Mouse (Mus musculus): Measurements from ENCODE around the gene Tmem116. TPM values are rescaled to one million over a fixed set of nuclear protein-coding genes. Genes with fewer than 3 reads are reported as not detected.
A peak's percentile ranks its signal among the peaks of the same experiment; 100 is the strongest.
"Not testable (repeated sequence)": the region's sequence is repeated elsewhere in the genome, so short reads cannot be mapped to it uniquely, and the experiment has no call there.

Tmem116 gene
- polyA plus RNA-seq, 2 experiments, result 0.46 to 0.57 TPM

DNA sequence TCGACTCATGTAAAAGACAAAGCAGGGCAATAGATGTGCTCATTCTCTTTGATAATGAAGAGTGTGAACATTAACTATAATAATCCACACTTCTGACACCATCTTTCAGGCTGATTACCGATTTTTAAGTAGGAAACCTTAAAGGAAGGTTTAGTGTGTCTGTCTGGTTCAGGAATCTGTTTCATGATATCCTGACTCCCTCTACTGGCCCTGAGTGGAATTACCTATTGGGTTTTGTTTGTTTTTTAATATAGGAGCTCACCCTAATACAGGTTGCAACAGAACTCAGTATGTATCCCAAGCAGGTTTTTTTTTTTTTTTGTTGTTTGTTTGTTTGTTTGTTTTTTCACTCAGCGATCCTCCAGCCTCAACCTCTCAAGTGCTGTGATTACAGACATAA lies 26.0 kb downstream of the Tmem116 start:
- no peak overlapping the region for H3K9ac ChIP-seq (replicated peaks)
- ATAC-seq (ENCODE audit: insufficient read depth) (no peak), DNase-seq (ENCODE audit: low read depth in 3 of 3, low spot score in 3 of 3) (peak; percentile 53 to 70 (median 64))
- no peaks in the 10 kb centered on the region for H3K27me3 ChIP-seq (ENCODE audit: control insufficient read depth, insufficient read depth, low read length)
- no peak overlapping the region for H3K27ac ChIP-seq
- no peaks in the 10 kb centered on the region for H3K36me3 ChIP-seq (replicated peaks; ENCODE audit: control insufficient read depth, insufficient read depth, low read depth)
- no peaks in the 10 kb centered on the region; the same call in 1 of the 2 replicates for H3K9me3 ChIP-seq (ENCODE audit: control insufficient read depth, low read length)
- H3K4me1 ChIP-seq (replicated peaks; ENCODE audit: control insufficient read depth in 2 of 2, insufficient read depth in 2 of 2, low read length in 1 of 2), result peaks cover 12 to 24% of the 10 kb centered on the region in 2 experiments
- 35% methylated on average over 3 of the region's 3 CpGs for WGBS (ENCODE audit: insufficient replicate concordance)
- H3K4me2 ChIP-seq (ENCODE audit: low read depth), result no peak overlapping the region
- no peak overlapping the region for H3K4me3 ChIP-seq (ENCODE audit: insufficient read depth in 1 of 2, low read depth in 2 of 2, low read length in 2 of 2)
- TF ChIP-seq EP300 (IDR thresholded peaks at IDR 0.05; ENCODE audit: low read depth), result no peak
- peak; percentile 75 for TF ChIP-seq CTCF (IDR thresholded peaks at IDR 0.05; ENCODE audit: low read depth)

DNA sequence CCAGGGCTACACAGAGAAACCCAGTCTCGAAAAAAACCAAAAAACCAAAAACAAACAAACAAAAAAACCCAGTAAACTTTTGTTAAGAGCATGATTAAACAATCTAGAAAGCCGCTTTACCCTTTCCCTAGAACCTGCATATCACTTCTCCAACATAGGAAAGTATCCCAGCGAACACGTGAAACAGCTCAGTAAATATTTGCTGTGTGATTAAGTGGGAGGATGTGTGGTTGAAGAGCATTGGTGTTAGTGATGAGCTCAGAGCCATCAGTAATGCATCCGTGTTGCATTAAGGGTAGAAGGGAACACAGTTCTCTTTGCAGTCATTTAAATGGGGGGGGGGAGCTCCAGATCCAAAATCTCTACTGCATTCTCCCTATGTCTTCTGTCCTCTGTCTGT lies 33.1 kb downstream of the Tmem116 start:
- no peaks in the 10 kb centered on the region for H3K27me3 ChIP-seq (ENCODE audit: control insufficient read depth, insufficient read depth, low read length)
- H3K4me2 ChIP-seq (ENCODE audit: low read depth), result no peak overlapping the region
- no peaks in the 10 kb centered on the region for H3K4me1 ChIP-seq (replicated peaks; ENCODE audit: control insufficient read depth in 2 of 2, insufficient read depth in 2 of 2, low read length in 1 of 2)
- H3K9ac ChIP-seq (replicated peaks), result no peak overlapping the region
- DNase-seq (ENCODE audit: low read depth in 3 of 3, low spot score in 3 of 3), result no peak
- H3K9me3 ChIP-seq (ENCODE audit: control insufficient read depth, low read length), result no peaks in the 10 kb centered on the region
- H3K4me3 ChIP-seq (ENCODE audit: insufficient read depth in 1 of 2, low read depth in 2 of 2, low read length in 2 of 2), result no peak overlapping the region
- no peak for TF ChIP-seq CTCF (IDR thresholded peaks at IDR 0.05; ENCODE audit: low read depth)
- no peak for TF ChIP-seq EP300 (IDR thresholded peaks at IDR 0.05; ENCODE audit: low read depth)
- no peaks in the 10 kb centered on the region for H3K36me3 ChIP-seq (replicated peaks; ENCODE audit: control insufficient read depth, insufficient read depth, low read depth)
- ATAC-seq (ENCODE audit: insufficient read depth), result no peak
- 61% methylated on average over 5 of the region's 5 CpGs for WGBS (ENCODE audit: insufficient replicate concordance)
- no peak overlapping the region for H3K27ac ChIP-seq

DNA sequence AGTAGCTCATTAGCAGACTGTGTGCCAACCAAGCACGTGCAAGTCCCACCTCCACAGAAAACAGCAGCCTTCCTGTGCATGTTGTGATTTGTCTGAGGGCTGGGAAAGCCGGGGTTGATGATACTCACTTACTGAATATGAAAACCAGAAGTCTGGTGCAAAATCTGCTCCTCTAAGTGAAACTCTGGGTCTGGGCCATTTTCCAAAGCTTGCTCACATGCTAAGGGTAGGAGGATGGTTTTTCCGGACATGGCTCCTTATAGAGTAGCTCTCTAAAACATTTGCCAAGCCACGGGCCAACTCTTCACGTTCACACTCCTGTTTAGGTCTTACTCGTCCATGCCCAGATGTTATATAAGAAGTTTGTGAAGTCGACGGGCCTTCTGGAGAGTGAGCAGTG lies 41.6 kb downstream of the Tmem116 start:
- ATAC-seq (ENCODE audit: insufficient read depth) (no peak), DNase-seq (ENCODE audit: low read depth in 3 of 3, low spot score in 3 of 3) (no peak)
- Histone ChIP-seq H3K27ac (no peak overlapping the region), H3K9ac (replicated peaks) (no peak overlapping the region), H3K4me1 (replicated peaks; ENCODE audit: control insufficient read depth in 2 of 2, insufficient read depth in 2 of 2, low read length in 1 of 2) (no peaks in the 10 kb centered on the region), H3K27me3 (ENCODE audit: control insufficient read depth, insufficient read depth, low read length) (no peaks in the 10 kb centered on the region), H3K4me2 (ENCODE audit: low read depth) (no peak overlapping the region), H3K4me3 (ENCODE audit: insufficient read depth in 1 of 2, low read depth in 2 of 2, low read length in 2 of 2) (no peak overlapping the region), H3K9me3 (ENCODE audit: control insufficient read depth, low read length) (no peaks in the 10 kb centered on the region), H3K36me3 (replicated peaks; ENCODE audit: control insufficient read depth, insufficient read depth, low read depth) (no peaks in the 10 kb centered on the region)
- WGBS (ENCODE audit: insufficient replicate concordance), result 54% methylated on average over 8 of the region's 8 CpGs
- TF ChIP-seq EP300 (IDR thresholded peaks at IDR 0.05; ENCODE audit: low read depth), result no peak

DNA sequence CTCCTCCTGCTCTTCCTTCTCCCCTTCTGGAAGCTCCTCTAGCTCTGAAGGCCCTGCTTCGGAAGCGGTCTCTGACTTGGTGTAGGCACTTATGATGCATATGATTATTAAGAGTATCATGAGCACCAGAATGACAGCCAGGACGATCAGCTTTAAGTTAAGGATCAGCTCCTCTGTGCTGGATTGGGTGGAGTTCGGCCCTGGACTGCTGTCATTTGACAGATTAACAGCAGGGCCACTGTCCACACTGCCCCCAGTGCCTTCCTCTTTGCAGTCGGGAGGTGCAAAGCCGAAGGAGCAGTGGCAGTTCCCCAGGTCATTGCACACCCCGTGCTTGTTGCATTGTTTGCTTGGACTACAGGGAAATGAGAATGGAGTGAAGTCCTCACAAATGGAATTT lies 49.0 kb downstream of the Tmem116 start:
- Histone ChIP-seq H3K9ac (replicated peaks) (no peak overlapping the region), H3K27me3 (ENCODE audit: control insufficient read depth, insufficient read depth, low read length) (no peaks in the 10 kb centered on the region), H3K4me2 (ENCODE audit: low read depth) (peak overlapping the region; percentile 47; the same call in 1 of the 2 replicates), H3K4me1 (replicated peaks; ENCODE audit: control insufficient read depth in 2 of 2, insufficient read depth in 2 of 2, low read length in 1 of 2) (peaks cover 0 to 9% of the 10 kb centered on the region in 2 experiments; a peak in 2 of 4 replicates), H3K4me3 (ENCODE audit: insufficient read depth in 1 of 2, low read depth in 2 of 2, low read length in 2 of 2) (no peak overlapping the region), H3K36me3 (replicated peaks; ENCODE audit: control insufficient read depth, insufficient read depth, low read depth) (no peaks in the 10 kb centered on the region), H3K27ac (no peak overlapping the region), H3K9me3 (ENCODE audit: control insufficient read depth, low read length) (no peaks in the 10 kb centered on the region)
- TF ChIP-seq EP300 (IDR thresholded peaks at IDR 0.05; ENCODE audit: low read depth) (no peak), CTCF (IDR thresholded peaks at IDR 0.05; ENCODE audit: low read depth) (no peak)
- ATAC-seq (ENCODE audit: insufficient read depth) (no peak), DNase-seq (ENCODE audit: low read depth in 3 of 3, low spot score in 3 of 3) (no peak)
- WGBS (ENCODE audit: insufficient replicate concordance), result 23% methylated on average over 7 of the region's 7 CpGs

DNA sequence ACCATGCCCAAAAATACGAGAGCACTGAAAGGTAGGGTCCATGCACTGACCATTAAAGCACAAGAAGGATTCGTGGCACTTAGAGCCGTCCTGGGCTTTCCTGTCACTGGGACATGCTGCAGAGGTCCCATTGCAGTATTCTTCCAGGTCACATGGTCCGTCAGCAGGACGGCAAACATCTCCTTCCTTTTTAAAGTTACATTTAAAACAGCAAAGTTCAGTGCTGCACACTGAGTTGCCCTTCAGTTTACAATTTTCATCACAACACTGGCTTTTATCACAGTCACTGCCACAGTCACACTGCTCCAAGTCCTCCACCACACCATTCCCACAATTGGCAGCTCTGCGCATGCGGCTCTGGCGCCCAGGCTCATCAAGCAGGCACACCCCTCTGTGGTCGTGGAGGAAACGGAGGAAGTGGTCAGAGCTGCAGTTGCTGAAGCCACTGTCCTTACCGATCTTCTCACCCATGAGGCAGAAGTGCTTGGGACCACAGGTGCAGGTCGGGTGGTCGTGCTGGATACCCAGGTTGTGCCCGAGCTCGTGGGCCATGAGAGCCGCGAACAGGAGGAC lies 49.8 kb downstream of the Tmem116 start:
- Histone ChIP-seq H3K4me3 (ENCODE audit: insufficient read depth in 1 of 2, low read depth in 2 of 2, low read length in 2 of 2) (0 out of 4 replicates have a peak overlapping the region, but pooled peaks of 1 of the 2 experiments have one; percentile 10), H3K4me2 (ENCODE audit: low read depth) (peak overlapping the region; percentile 47)
- H3K27me3 ChIP-seq (ENCODE audit: control insufficient read depth, insufficient read depth, low read length); H3K36me3 ChIP-seq (replicated peaks; ENCODE audit: control insufficient read depth, insufficient read depth, low read depth); H3K9me3 ChIP-seq (ENCODE audit: control insufficient read depth, low read length); DNase-seq (ENCODE audit: low read depth in 3 of 3, low spot score in 3 of 3); H3K4me1 ChIP-seq (replicated peaks; ENCODE audit: control insufficient read depth in 2 of 2, insufficient read depth in 2 of 2, low read length in 1 of 2); H3K27ac ChIP-seq; H3K9ac ChIP-seq (replicated peaks); ATAC-seq (ENCODE audit: insufficient read depth): not testable (repeated sequence)
- WGBS (ENCODE audit: insufficient replicate concordance), result 19% methylated on average over 9 of the region's 17 CpGs
